Mouse (Mus musculus): Measurements from ENCODE around the gene Antxr2. TPM values are rescaled to one million over a fixed set of nuclear protein-coding genes. Genes with fewer than 3 reads are reported as not detected.

Gene Antxr2
- polyA plus RNA-seq, 1 experiment from 2014 or later = 6.0 TPM

DNA sequence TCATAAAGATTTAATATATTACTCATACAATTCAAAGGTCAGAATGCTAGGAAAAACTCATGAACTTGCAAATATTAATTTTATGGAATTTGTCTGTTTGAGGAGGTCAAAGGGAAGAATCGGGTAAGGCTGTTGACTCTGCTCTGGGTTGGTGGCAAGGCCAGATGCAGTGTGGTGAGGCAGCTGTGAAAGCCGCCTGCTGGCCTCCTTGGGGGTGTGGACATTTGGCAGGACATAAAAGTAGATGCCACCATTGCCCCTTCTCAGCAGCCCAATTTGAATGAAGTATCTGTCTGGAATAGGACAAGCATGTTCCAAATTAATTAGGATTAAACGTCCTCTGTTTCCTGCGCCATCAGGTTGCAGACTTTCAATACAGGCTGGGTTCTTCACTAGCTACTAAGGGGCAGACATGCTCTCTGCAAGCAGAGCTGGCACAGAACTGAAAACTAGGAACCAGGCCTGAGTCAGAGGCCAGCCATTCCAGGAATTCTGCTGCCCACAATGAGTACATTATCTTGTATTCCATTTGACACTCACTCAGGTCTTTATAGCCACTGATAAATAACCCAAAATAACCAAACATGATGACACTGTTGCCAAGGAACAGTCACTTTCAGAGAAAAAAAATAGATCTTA lies 44.1 kb downstream of the Antxr2 start:
- 70% methylated on average over 4 of the region's 4 CpGs for WGBS (ENCODE audit: insufficient replicate concordance)
- Histone ChIP-seq H3K4me3 (replicated peaks) (no peak overlapping the region), H3K9ac (no peak overlapping the region), H3K36me3 (replicated peaks) (peaks cover 3% of the 10 kb centered on the region; the same call in 1 of the 2 replicates), H3K27me3 (no peaks in the 10 kb centered on the region), H3K27ac (replicated peaks) (no peak overlapping the region), H3K9me3 (replicated peaks) (no peaks in the 10 kb centered on the region), H3K4me1 (replicated peaks) (no peaks in the 10 kb centered on the region), H3K4me2 (no peak overlapping the region)
- ATAC-seq (ENCODE audit: insufficient read depth) = no peak

DNA sequence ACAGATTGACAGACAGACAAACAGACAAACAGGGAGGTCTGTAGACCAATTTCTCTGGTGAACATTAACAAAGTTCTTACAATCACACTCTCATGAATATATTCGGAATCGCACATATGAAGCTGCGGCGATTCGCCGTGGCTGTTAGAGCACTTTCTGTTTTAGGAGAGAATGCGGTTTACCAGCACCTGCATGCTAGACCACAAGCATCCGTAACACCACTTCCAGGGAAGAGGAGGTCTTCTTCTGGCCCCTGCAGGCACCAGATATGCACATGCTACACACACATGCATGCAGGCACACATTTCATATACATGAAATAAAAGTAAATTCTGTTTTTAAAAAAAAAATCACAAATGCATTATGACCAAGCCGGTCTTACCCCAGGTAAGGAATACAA lies 47.5 kb downstream of the Antxr2 start:
- Histone ChIP-seq H3K9me3 (replicated peaks) (no peaks in the 10 kb centered on the region), H3K27ac (replicated peaks) (no peak overlapping the region), H3K36me3 (replicated peaks) (peaks cover 3% of the 10 kb centered on the region; the same call in 1 of the 2 replicates), H3K27me3 (no peaks in the 10 kb centered on the region), H3K4me1 (replicated peaks) (no peaks in the 10 kb centered on the region), H3K4me3 (replicated peaks) (no peak overlapping the region), H3K4me2 (no peak overlapping the region), H3K9ac (no peak overlapping the region)
- ATAC-seq (ENCODE audit: insufficient read depth) = no peak
- WGBS (ENCODE audit: insufficient replicate concordance) = 74% methylated on average over 9 of the region's 9 CpGs

DNA sequence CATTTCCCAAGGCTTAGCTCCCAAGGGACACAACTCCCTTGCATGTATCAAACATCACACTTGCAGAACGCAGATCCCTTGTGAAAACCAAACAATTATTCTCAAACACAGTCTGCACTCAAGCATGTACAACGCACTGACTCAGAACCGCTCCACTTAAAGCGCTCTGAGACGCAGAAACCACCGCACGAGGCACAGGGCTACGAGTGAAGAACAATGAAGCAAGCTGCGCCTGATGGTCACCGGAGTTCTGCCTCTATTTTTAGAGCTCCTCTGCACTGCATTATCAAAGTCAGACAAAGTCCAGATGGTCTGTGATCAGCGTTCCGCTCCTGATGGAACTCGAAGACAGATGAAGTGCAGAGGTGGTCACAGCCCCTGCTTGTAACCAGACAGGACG lies 50.4 kb downstream of the Antxr2 start:
- no peak overlapping the region for H3K4me2 ChIP-seq
- H3K4me3 ChIP-seq (replicated peaks) = no peak overlapping the region

DNA sequence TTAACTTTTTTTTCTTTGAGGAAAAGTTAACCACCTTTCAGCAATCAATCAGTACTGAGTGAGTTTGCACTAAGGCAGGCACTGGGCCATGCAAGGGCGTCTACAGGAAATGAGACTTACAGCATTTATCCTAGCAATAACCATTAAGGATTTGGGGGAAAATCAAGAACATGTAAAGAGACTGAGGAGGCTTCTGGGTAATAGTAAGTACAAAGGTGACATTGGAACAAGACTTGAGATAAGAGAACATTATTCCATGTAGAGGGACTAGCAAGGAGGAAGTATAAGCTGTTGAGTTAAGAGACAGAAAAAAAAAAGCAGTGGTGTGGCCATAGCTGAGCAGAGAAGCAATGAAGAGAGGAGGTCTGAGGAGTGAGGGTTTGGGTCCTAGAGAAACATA lies 57.5 kb downstream of the Antxr2 start:
- 55% methylated on average over 1 of the region's 1 CpGs for WGBS (ENCODE audit: insufficient replicate concordance)
- ATAC-seq (ENCODE audit: insufficient read depth) = no peak
- Histone ChIP-seq H3K27ac (replicated peaks) (no peak overlapping the region), H3K4me2 (no peak overlapping the region), H3K4me3 (replicated peaks) (no peak overlapping the region), H3K9me3 (replicated peaks) (no peaks in the 10 kb centered on the region), H3K36me3 (replicated peaks) (peaks cover 3% of the 10 kb centered on the region; the same call in 1 of the 2 replicates), H3K27me3 (no peaks in the 10 kb centered on the region), H3K4me1 (replicated peaks) (no peaks in the 10 kb centered on the region), H3K9ac (no peak overlapping the region)

More for the DNA sequence above, 50.4 kb downstream of the Antxr2 start:
- H3K9me3 ChIP-seq (replicated peaks) = no peaks in the 10 kb centered on the region
- H3K27ac ChIP-seq (replicated peaks) = no peak overlapping the region
- no peak overlapping the region for H3K9ac ChIP-seq
- H3K27me3 ChIP-seq = no peaks in the 10 kb centered on the region
- H3K4me1 ChIP-seq (replicated peaks) = no peaks in the 10 kb centered on the region
- no peak for ATAC-seq (ENCODE audit: insufficient read depth)
- no peaks in the 10 kb centered on the region for H3K36me3 ChIP-seq (replicated peaks)
- 43% methylated on average over 14 of the region's 14 CpGs for WGBS (ENCODE audit: insufficient replicate concordance)

DNA sequence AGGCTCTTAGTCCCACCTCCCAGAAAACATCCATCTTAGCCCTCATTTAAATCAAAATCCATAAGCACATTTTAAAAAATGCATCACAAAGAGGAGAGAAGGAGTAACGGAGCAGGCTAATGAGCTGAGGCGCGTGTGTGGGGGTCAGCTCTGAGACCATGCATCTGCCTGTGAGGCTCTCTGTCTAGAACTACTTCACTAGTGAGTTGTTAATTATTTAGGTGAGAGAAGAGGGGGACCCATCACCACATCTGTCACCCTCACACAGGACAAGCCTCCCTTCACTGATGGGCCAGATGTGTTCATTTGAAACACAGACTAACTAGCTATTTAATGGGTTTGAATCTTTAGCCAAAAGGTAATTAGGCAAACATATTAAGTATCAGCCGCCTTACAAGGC lies 58.8 kb downstream of the Antxr2 start:
- Histone ChIP-seq H3K27ac (replicated peaks) (no peak overlapping the region), H3K4me1 (replicated peaks) (no peaks in the 10 kb centered on the region), H3K4me3 (replicated peaks) (no peak overlapping the region), H3K9me3 (replicated peaks) (no peaks in the 10 kb centered on the region), H3K9ac (no peak overlapping the region), H3K4me2 (no peak overlapping the region), H3K27me3 (no peaks in the 10 kb centered on the region), H3K36me3 (replicated peaks) (peaks cover 3% of the 10 kb centered on the region; the same call in 1 of the 2 replicates)
- no peak for ATAC-seq (ENCODE audit: insufficient read depth)
- WGBS (ENCODE audit: insufficient replicate concordance) = 71% methylated on average over 4 of the region's 4 CpGs

DNA sequence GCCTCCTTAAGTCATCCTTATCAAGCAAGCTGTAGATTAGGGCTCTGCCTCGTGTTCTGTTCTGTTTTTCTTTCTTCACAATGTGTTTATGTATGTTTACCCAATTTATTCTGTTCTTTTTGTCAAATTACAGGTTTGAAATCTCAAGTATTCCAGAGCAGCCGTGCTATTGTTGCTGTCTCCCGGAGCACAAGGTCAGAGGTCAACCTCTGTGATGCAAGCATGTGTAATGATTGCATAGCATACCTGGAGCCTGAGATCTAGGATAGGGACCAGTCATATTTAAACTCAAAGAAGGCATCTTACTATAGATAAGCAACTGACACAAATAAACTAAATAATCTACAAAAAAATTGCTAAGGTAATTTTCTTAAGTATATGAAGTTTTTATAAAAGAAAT lies 59.6 kb downstream of the Antxr2 start:
- Histone ChIP-seq H3K4me3 (replicated peaks) (no peak overlapping the region), H3K4me2 (no peak overlapping the region), H3K9ac (no peak overlapping the region), H3K4me1 (replicated peaks) (no peaks in the 10 kb centered on the region), H3K36me3 (replicated peaks) (peaks cover 3% of the 10 kb centered on the region; the same call in 1 of the 2 replicates), H3K9me3 (replicated peaks) (no peaks in the 10 kb centered on the region), H3K27me3 (no peaks in the 10 kb centered on the region), H3K27ac (replicated peaks) (no peak overlapping the region)
- ATAC-seq (ENCODE audit: insufficient read depth) = no peak
- 58% methylated on average over 3 of the region's 3 CpGs for WGBS (ENCODE audit: insufficient replicate concordance)

DNA sequence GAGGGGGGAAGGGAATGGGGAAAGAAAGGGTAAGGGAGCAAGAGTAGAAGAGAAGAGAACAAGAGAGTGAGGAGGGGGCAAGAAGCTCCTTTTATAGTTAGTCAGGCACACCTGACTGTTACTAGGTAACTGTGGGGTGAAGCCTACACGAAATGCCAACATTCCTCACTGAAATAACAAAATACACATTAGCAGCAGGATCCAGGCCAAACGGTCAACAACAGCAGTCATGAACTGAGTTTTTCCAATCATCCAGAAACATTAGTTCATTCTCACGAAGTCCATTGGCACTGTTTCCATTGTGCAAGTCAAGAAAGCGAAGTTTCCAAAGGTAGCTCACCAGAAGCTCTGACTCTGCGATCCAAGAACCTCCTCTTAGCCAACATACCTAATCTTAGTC lies 63.8 kb downstream of the Antxr2 start:
- no peaks in the 10 kb centered on the region for H3K36me3 ChIP-seq (replicated peaks)
- ATAC-seq (ENCODE audit: insufficient read depth) = no peak
- WGBS (ENCODE audit: insufficient replicate concordance) = 61% methylated on average over 5 of the region's 5 CpGs
- H3K4me3 ChIP-seq (replicated peaks) = no peak overlapping the region
- H3K9me3 ChIP-seq (replicated peaks) = no peaks in the 10 kb centered on the region
- no peak overlapping the region for H3K9ac ChIP-seq
- no peaks in the 10 kb centered on the region for H3K4me1 ChIP-seq (replicated peaks)
- no peak overlapping the region for H3K4me2 ChIP-seq
- H3K27me3 ChIP-seq = no peaks in the 10 kb centered on the region
- no peak overlapping the region for H3K27ac ChIP-seq (replicated peaks)

DNA sequence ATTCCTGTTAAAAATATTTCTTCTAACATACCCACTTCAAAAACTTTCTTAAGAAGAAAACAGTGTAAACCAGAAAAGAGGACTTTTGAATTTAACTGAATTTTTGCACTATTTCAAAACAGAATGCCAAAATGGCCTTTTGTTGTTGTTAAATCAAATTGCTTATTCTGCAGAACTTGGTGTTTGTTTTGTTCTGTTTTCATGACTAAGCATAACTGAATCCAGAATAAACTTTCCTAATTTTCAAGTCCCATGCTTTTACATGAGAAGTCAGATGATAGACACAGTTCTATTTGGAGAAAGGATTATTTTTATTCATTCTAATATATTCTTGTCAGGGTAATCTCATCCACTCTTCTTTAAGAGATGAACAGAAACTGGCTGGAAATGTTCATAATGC lies 64.7 kb downstream of the Antxr2 start:
- H3K27me3 ChIP-seq = no peaks in the 10 kb centered on the region
- no peaks in the 10 kb centered on the region for H3K4me1 ChIP-seq (replicated peaks)
- H3K27ac ChIP-seq (replicated peaks) = no peak overlapping the region
- H3K9ac ChIP-seq = no peak overlapping the region
- H3K9me3 ChIP-seq (replicated peaks) = no peaks in the 10 kb centered on the region
- no peak for ATAC-seq (ENCODE audit: insufficient read depth)
- H3K36me3 ChIP-seq (replicated peaks) = no peaks in the 10 kb centered on the region
- H3K4me2 ChIP-seq = no peak overlapping the region
- no peak overlapping the region for H3K4me3 ChIP-seq (replicated peaks)

DNA sequence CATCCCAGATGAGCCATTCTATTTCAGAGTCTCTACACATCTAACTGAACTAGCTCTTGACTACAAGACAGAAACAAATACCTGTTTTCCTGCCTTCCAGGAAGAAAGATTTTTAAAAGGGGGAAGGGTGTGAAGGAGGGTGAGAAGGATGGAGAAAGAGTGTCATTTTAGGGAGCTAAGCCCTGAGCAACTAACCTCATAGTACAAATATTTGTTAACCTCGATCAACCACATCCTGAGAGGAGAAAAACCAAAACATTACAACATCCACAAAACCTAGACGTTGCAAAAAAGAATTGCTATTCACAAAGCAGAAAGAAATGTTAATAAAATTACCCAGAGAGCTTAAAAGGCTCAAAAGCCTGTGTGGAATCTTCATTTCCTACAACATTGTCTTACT lies 66.4 kb downstream of the Antxr2 start:
- Histone ChIP-seq H3K4me3 (replicated peaks) (no peak overlapping the region), H3K4me1 (replicated peaks) (no peaks in the 10 kb centered on the region), H3K4me2 (no peak overlapping the region), H3K9me3 (replicated peaks) (no peaks in the 10 kb centered on the region), H3K27ac (replicated peaks) (no peak overlapping the region), H3K36me3 (replicated peaks) (no peaks in the 10 kb centered on the region), H3K9ac (no peak overlapping the region), H3K27me3 (no peaks in the 10 kb centered on the region)
- ATAC-seq (ENCODE audit: insufficient read depth) = no peak
- 18% methylated on average over 2 of the region's 2 CpGs for WGBS (ENCODE audit: insufficient replicate concordance)

DNA sequence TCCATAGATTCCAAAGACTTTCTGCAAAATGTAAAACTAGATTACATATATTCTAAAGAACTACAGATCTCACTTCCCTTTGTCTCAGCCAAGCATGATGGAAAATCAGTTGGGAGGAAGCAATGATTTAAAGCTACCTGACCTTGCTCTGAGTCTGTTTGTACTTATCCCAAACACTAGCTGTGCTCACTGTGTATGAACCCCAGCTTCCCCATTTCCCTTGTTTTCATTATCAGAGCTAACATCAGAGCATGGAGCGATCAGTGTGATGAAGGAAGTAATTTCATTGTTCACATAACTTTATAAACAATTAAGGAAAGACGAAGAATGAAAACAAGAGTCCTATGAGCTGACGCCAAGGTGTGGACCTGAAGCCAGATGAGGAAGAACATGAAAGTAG lies 68.3 kb downstream of the Antxr2 start:
- Histone ChIP-seq H3K9ac (no peak overlapping the region), H3K27me3 (no peaks in the 10 kb centered on the region), H3K4me1 (replicated peaks) (no peaks in the 10 kb centered on the region), H3K27ac (replicated peaks) (no peak overlapping the region), H3K4me2 (no peak overlapping the region), H3K9me3 (replicated peaks) (no peaks in the 10 kb centered on the region), H3K36me3 (replicated peaks) (no peaks in the 10 kb centered on the region), H3K4me3 (replicated peaks) (no peak overlapping the region)
- ATAC-seq (ENCODE audit: insufficient read depth) = no peak
- 69% methylated on average over 3 of the region's 3 CpGs for WGBS (ENCODE audit: insufficient replicate concordance)

DNA sequence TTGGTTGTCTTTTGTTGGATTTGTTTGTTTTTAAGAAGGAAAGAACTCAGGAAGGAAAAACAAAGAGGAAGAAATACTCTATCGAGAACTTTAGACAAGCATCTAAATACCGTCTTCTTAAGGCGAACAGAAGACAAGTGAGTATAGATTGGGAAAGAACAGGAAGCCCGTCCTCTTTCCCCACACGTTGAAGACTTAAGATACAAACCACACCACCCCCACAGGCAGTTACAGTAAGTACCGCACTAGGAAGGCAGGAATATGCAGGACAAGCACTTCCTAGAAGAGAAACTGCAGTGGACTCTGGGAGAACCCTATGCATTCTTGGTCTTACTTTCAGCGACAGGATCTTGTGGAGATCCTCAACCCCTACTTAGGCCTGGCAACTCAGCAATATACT lies 69.1 kb downstream of the Antxr2 start:
- Histone ChIP-seq H3K4me3 (replicated peaks) (no peak overlapping the region), H3K27me3 (no peaks in the 10 kb centered on the region), H3K4me2 (no peak overlapping the region; the same call in 1 of the 2 replicates), H3K27ac (replicated peaks) (no peak overlapping the region), H3K4me1 (replicated peaks) (no peaks in the 10 kb centered on the region), H3K9me3 (replicated peaks) (no peaks in the 10 kb centered on the region), H3K9ac (no peak overlapping the region), H3K36me3 (replicated peaks) (no peaks in the 10 kb centered on the region)
- no peak for ATAC-seq (ENCODE audit: insufficient read depth)
- WGBS (ENCODE audit: insufficient replicate concordance) = 37% methylated on average over 7 of the region's 7 CpGs

DNA sequence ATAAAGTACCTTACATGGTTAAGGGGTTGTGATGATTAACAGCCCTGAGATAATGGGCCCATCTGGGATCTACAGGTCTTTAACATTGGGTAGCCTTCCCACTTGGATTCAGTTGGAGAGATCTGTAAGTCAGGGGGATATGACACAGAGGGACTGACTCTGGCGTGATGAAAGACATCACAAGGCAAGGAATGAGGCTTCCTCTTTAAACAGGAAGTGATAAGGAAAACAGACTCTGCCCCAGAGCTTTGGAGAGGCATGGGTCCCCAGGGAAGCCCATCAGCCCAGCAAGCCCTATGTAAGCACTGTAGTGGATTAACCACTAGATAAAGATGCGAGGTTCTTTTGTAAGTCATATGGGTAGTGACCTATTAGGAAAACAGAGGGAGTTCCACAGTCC lies 71.2 kb downstream of the Antxr2 start:
- H3K4me3 ChIP-seq (replicated peaks) = no peak overlapping the region
- H3K9me3 ChIP-seq (replicated peaks) = no peaks in the 10 kb centered on the region
- H3K9ac ChIP-seq = no peak overlapping the region
- WGBS (ENCODE audit: insufficient replicate concordance) = 19% methylated on average over 2 of the region's 2 CpGs
- H3K27me3 ChIP-seq = no peaks in the 10 kb centered on the region
- no peaks in the 10 kb centered on the region for H3K36me3 ChIP-seq (replicated peaks)
- no peak for ATAC-seq (ENCODE audit: insufficient read depth)
- no peak overlapping the region for H3K4me2 ChIP-seq
- no peaks in the 10 kb centered on the region for H3K4me1 ChIP-seq (replicated peaks)
- H3K27ac ChIP-seq (replicated peaks) = no peak overlapping the region

Data from liver, embryonic 15.5 days (tissue).